Mouse (Mus musculus) stomach, embryonic 15.5 days (tissue): ENCODE measurements around the gene Atn1. TPM values are rescaled to one million over a fixed set of nuclear protein-coding genes. Genes with fewer than 3 reads are reported as not detected.

Source experiments
- ATAC-seq: fragments of 200-750 bp; cut with Nextera tagmentation; 2 replicates; pipeline ENCODE4 v1.8.0; 2017; ENCODE audit warnings: low read depth, moderate number of reproducible peaks, moderate TSS enrichment; ENCODE audit not compliant: insufficient read depth, low FRiP score
- H3K27ac ChIP-seq: fragments of 300-500 bp; sonication (generic); 2 replicates; pipeline ENCODE4 v1.5.1; 2015; ENCODE audit warnings: mild to moderate bottlenecking, inconsistent platforms
- H3K27me3 ChIP-seq: fragments of 300-500 bp; sonication (generic); replicated peaks from 2 replicates; pipeline ENCODE4 v1.6.1; 2015; ENCODE audit warnings: inconsistent platforms
- H3K36me3 ChIP-seq: fragments of 300-500 bp; sonication (generic); 2 replicates; pipeline ENCODE4 v1.6.1; 2015; ENCODE audit warnings: inconsistent platforms
- H3K4me1 ChIP-seq: fragments of 300-500 bp; sonication (generic); 2 replicates; pipeline ENCODE4 v1.6.1; 2015; ENCODE audit warnings: inconsistent platforms
- H3K4me2 ChIP-seq: fragments of 300-500 bp; sonication (generic); 2 replicates; pipeline ENCODE4 v1.6.1; 2015; ENCODE audit warnings: mild to moderate bottlenecking, inconsistent platforms
- H3K4me3 ChIP-seq: fragments of 300-500 bp; sonication (generic); replicated peaks from 2 replicates; pipeline ENCODE4 v1.5.1; 2015; ENCODE audit warnings: inconsistent platforms
- H3K9ac ChIP-seq: fragments of 300-500 bp; sonication (generic); 2 replicates; pipeline ENCODE4 v1.6.1; 2015; ENCODE audit warnings: inconsistent platforms
- H3K9me3 ChIP-seq: fragments of 300-500 bp; sonication (generic); 2 replicates; pipeline ENCODE4 v1.6.1; 2016; ENCODE audit warnings: inconsistent platforms
- WGBS: fragments of 180-500 bp; shearing (Covaris S2); methylation state at CpG from one replicate; pipeline ENCODE4 v1.1.7; 2015; 5-methylcytosine and 5-hydroxymethylcytosine counted together
- polyA plus RNA-seq: library from polyadenylated mRNA; unstranded; fragments of >200 nt; fragmentation: Nextera tagmentation; extraction: Ambion mirVana; gene quantifications from 2 replicates; pipeline ENCODE4 v1.2.1, GENCODE M21; 2015

Atn1 gene
- polyA plus RNA-seq, 1 experiment from 2014 or later = 13.9 TPM

DNA sequence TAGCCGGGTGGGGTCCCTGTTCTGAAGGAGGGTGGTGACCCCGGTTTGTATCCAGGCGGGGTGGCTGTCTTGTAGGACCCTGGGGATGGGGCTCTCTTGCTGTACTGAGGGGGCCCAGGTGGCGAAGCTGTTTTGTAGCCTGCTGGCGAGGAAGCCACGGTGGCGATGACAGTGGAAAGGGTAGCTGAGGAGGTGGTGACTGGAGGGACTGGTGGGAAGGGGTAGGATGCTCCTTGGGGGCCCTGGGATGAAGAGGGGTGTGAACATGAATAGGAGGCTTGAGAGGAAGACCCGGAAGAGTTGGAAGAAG lies 10.1 kb downstream of the Atn1 start:
- Histone ChIP-seq H3K9me3 (no peaks in the 10 kb centered on the region), H3K4me2 (peak overlapping the region; percentile 94), H3K4me1 (peaks cover 25% of the 10 kb centered on the region), H3K36me3 (peaks cover 50% of the 10 kb centered on the region), H3K27ac (peak overlapping the region; percentile 85), H3K27me3 (no peaks in the 10 kb centered on the region), H3K4me3 (peak overlapping the region; percentile 51), H3K9ac (peak overlapping the region; percentile 72)
- no peak for ATAC-seq
- whole genome bisulfite sequencing = 17% methylated on average over 8 of the region's 8 CpGs

DNA sequence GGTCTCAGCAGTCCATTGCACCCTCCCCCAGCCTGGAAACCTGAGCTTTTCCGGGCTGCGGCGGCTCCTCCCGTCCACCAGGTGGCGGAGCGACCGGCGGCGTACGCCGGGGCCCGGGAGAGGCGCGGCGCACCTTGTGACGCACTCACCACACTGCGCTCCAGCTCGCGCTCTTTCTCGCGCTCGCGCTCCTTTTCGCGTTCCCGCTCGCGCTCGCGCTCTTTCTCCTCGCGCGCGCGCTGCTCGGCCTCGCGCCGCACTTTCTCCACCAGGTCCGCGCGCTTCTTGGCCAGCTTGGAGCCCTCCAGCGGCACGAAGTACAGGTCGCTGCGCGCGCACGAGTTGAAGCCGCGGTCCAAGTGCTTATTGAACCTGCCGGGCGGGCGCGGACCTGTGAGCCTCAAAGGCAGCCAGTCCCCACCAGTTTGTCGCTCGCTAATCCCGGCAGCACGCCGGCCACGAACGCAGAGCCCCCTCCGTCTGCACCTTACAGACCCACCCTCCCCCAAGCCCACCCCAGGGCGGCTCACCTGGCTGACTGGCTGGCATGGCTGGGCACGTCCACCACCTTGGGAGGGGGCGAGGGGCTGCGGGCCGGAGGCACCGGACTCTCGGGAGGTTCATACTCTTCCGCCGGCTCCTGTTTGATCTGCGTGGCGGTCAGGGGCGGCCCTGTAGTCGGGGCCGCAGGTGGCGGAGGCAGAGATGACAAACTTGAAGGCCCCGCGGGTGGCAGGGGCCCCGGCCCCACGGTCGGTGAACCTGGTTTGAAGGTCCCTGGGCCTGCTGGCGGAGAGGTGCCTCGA lies 10.6 kb downstream of the Atn1 start:
- WGBS = under 1% methylated on average over 85 of the region's 85 CpGs
- Histone ChIP-seq H3K36me3 (peaks cover 50% of the 10 kb centered on the region), H3K9me3 (no peaks in the 10 kb centered on the region)

DNA sequence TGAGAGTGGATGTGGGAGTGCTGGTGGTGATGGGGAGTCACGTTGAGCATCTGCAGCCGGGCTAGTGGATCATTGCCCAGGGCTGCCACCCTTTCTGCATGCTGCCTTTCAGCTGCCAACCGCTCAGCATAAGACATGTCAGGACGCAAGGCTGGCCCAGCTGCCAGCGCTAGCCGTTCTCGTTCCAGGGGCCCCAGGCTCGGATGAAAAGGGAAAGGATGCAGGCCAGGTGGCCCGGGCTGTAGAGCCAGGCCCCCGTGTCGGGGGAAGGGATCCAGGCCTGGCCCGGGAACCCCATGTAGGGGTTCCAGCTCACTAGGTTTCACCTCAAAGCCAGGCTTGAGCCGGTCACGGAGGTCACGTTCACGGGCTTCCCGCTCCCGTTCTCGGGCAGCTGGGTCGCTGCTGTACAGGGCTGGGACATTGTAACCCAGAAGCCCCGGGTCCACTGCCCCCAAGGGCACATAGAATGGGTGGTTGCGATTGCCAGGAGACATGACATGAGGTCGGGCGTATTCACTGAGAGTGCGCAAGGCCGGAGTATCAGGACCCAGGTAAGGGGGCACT lies 11.5 kb downstream of the Atn1 start:
- Histone ChIP-seq H3K36me3 (peaks cover 50% of the 10 kb centered on the region), H3K27me3 (no peaks in the 10 kb centered on the region), H3K4me2 (peak overlapping the region; percentile 94), H3K4me1 (peaks cover 31% of the 10 kb centered on the region), H3K9me3 (no peaks in the 10 kb centered on the region), H3K4me3 (peak overlapping the region; percentile 51), H3K27ac (peak overlapping the region; percentile 60; the same call in 1 of the 2 replicates), H3K9ac (no peak overlapping the region)
- no peak for ATAC-seq
- WGBS = 67% methylated on average over 26 of the region's 26 CpGs

More for the DNA sequence above, 10.6 kb downstream of the Atn1 start:
- Histone ChIP-seq H3K27me3 (no peaks in the 10 kb centered on the region), H3K27ac (peak overlapping the region; percentile 85), H3K4me3 (peak overlapping the region; percentile 51), H3K4me1 (peaks cover 25% of the 10 kb centered on the region), H3K4me2 (peak overlapping the region; percentile 94), H3K9ac (peak overlapping the region; percentile 72)
- peak; percentile 81 for ATAC-seq

DNA sequence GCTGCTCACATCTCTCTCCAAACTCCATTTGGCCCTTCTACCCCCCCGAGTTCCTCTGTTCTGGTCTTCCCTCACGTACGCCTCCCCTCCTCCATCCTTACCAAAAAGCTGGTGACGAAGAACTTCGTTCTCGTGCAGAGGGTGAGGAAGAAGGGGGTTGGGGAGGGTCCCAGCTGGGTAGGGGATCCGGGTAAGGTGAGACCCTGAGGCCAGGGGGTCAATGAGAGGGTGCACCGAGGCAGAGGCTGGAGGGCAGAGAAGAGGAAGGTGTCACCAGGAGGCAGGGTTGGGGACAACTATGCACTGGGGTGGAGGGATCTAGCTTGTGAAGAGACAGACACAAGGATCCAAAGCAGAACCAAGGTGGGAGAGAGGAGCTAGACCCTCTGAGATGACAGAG lies 12.7 kb downstream of the Atn1 start:
- Histone ChIP-seq H3K4me2 (no peak overlapping the region), H3K9me3 (no peaks in the 10 kb centered on the region), H3K27me3 (no peaks in the 10 kb centered on the region), H3K27ac (no peak overlapping the region), H3K4me1 (peaks cover 39% of the 10 kb centered on the region), H3K4me3 (no peak overlapping the region), H3K36me3 (peaks cover 40% of the 10 kb centered on the region), H3K9ac (no peak overlapping the region)
- 84% methylated on average over 8 of the region's 8 CpGs for WGBS
- ATAC-seq = no peak

DNA sequence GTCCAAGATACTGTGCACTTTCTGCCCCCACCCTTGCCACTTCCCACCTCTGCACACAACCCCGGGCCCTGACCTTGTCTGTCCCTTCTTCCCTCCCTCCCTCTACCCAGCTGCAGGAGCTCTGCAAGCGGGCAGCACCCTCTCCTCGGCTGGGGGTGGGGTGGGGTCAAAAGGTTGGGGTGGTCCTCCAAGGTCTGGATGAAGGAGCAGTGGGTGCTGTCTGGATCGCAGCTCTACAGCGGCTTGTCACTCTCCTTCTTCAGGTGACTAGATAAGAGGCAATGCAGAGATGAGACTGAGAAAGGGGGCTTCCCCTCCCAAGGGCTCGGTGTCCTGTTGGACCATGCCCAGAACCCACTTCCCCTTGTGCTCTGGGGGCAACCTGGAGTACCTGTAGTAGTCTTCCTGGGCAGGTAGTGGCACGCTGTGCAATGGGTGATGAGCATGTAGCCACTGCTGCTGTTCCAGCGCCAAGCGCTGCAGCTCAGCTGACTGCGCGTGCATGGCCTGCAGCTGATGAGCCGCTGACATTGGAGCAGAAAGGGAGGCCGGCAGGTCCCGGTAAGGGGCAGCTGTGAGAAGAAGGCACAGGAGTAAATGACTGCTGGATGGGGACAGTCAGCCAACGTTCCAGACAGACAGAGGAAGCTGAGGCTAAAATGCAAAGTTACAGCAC lies 13.3 kb downstream of the Atn1 start:
- H3K4me2 ChIP-seq = no peak overlapping the region
- H3K4me3 ChIP-seq = no peak overlapping the region
- H3K27me3 ChIP-seq = no peaks in the 10 kb centered on the region
- H3K36me3 ChIP-seq = peaks cover 36% of the 10 kb centered on the region
- H3K9me3 ChIP-seq = no peaks in the 10 kb centered on the region
- WGBS = 89% methylated on average over 15 of the region's 15 CpGs
- no peak overlapping the region for H3K9ac ChIP-seq
- no peak overlapping the region for H3K27ac ChIP-seq
- no peak for ATAC-seq
- peaks cover 39% of the 10 kb centered on the region for H3K4me1 ChIP-seq

DNA sequence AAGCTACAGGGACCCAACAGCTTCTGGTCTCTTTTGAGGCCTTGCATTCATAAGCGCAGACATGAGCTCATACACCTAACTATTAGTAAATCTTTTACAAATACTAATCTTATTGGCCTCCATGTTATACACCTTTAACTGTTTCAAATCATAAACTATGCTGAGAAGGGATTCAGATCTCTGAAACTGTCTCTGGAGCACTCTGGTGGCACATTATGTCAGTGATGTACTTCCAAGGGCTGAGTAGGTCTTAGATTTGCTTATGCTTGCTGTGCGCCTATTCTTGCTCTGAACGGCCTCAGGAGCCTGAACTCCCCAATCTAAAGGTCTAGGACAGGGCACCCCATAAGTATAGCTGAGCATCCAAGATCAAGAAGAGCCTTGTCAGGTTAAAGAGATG lies 14.5 kb downstream of the Atn1 start:
- Histone ChIP-seq H3K4me1 (peaks cover 35% of the 10 kb centered on the region), H3K27ac (peak overlapping the region; percentile 99), H3K9ac (no peak overlapping the region; the same call in 1 of the 2 replicates), H3K36me3 (peaks cover 25% of the 10 kb centered on the region), H3K27me3 (no peaks in the 10 kb centered on the region), H3K4me2 (peak overlapping the region; percentile 78), H3K4me3 (peak overlapping the region; percentile 60; the same call in 1 of the 2 replicates), H3K9me3 (no peaks in the 10 kb centered on the region)
- 78% methylated on average over 3 of the region's 3 CpGs for WGBS
- ATAC-seq = no peak

DNA sequence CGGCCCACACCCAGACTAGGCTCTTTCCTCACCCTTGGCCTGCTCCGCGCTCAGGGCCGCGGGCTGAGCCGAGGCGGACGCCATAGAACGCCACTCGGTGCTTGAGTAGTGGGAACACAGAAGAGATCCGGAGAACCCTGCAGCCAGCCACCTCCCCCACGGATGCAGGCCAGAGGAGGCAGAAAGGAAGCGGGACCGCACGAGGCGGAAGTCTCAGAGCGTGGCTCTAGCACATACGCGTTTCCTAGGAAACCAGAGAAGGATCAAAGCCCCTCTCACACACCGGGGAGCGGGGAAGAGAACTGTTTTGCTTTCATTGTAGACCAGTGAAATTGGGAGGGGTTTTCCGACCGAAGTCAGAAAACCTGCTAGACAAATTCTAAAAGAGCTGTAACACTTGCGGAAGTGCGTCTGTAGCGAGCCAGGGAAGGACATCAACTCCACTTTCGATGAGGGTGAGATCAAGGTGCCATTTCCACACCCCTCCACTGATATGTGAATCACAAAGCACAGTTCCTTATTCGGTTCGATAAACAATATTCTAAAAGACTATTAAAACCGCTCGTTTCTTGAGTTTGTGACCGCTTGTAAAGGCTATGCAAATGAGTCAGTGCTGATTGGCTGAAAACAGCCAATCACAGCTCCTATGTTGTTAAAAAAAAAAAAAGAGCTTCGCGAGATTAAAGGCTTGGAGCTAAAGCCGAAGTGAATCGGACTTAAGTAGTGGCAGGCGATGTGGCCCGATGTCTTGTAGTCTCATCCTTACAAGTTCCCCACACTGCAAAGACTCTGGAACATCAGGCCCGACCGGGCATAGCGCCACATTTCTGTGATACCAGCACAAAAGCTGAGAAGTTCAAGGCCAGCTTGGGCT lies 15.2 kb downstream of the Atn1 start, which contains the start of gene Grcc10:
Gene Grcc10, minus strand, starts transcription at position 487 of the 874 bp plus-strand sequence.
- WGBS = under 1% methylated on average over 41 of the region's 41 CpGs
- peaks cover 28% of the 10 kb centered on the region for H3K4me1 ChIP-seq
- peak within 1 kb of the TSS; percentile 77 for H3K9ac ChIP-seq

DNA sequence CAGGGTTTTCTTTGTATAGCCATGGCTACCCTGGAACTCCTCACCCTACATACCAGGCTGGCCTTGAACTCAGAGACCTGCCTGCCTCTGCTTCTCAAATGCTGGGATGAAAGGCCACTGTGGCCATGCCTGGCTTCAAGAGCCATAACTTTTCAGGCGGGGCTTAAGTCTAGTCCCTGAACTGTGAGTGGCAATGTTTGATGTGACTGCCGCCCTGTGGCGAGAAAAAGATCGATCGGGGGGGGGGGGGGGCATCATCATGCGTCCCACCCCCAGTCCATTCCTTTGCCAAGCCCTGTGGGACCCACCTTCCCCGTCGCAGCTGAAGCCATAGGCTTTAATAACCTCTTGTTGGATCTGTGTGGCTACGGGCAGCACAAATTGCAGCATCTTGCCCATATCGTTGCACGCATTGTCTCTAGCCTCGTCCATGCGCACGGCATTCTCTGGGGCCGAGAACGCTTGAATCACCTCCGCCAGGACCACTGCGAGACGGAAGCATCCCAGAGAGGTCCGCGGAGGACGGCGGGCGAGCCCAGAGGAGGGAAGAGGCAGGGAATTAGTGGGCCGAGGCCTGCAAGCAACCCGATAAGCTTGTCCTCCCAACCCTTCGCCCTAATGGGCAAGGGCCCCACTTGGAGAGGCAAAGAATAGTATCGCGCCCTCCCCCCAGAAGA lies 16.0 kb downstream of the Atn1 start:
- Histone ChIP-seq H3K36me3 (peaks cover 24% of the 10 kb centered on the region), H3K9ac (peak overlapping the region; percentile 77), H3K4me2 (peak overlapping the region; percentile 78), H3K4me1 (peaks cover 23% of the 10 kb centered on the region), H3K9me3 (no peaks in the 10 kb centered on the region), H3K27ac (peak overlapping the region; percentile 99), H3K27me3 (no peaks in the 10 kb centered on the region), H3K4me3 (peak overlapping the region; percentile 60)
- under 1% methylated on average over 29 of the region's 29 CpGs for WGBS
- peak; percentile 6 for ATAC-seq

More for the DNA sequence above, 15.2 kb downstream of the Atn1 start, which contains the start of gene Grcc10:
- Histone ChIP-seq H3K9me3 (no peaks in the 10 kb centered on the region), H3K4me2 (peak within 1 kb of the TSS; percentile 78), H3K27me3 (no peaks in the 10 kb centered on the region), H3K36me3 (peaks cover 24% of the 10 kb centered on the region), H3K27ac (peak within 1 kb of the TSS; percentile 99), H3K4me3 (peak within 1 kb of the TSS; percentile 60)
- ATAC-seq = peak; percentile 74

DNA sequence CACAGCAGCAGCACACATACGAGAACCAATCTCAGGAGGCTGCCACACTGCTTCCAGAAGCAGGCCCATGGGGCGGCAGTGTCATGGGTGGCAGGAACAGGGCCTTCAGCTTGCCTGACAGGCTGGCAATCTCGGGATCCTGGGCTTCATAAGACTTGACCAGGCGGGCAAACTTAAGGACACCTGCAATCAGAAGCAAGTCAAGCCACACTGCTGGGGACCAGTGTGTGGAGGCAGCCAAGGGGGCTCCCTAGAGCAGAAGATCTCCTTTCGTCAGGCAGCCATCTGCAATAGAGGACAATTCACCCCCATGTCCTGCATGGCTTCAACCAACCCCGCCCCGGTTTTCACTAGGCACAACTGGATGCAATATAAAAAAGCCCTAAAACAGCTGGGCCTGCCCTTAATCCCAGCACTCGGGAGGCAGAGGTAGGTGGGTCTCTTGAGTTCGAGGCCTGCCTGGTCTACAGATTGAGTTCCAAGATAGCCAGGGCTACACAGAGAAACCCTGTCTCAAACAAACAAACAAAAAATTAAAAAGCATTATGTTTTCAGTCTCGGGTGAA lies 17.0 kb downstream of the Atn1 start:
- ATAC-seq = no peak
- Histone ChIP-seq H3K27me3 (no peaks in the 10 kb centered on the region), H3K4me3 (no peak overlapping the region), H3K27ac (peak overlapping the region; percentile 99; the same call in 1 of the 2 replicates), H3K4me2 (peak overlapping the region; percentile 41; the same call in 1 of the 2 replicates), H3K9ac (no peak overlapping the region), H3K36me3 (peaks cover 15% of the 10 kb centered on the region), H3K9me3 (no peaks in the 10 kb centered on the region), H3K4me1 (peaks cover 17% of the 10 kb centered on the region)
- WGBS = 78% methylated on average over 10 of the region's 10 CpGs

DNA sequence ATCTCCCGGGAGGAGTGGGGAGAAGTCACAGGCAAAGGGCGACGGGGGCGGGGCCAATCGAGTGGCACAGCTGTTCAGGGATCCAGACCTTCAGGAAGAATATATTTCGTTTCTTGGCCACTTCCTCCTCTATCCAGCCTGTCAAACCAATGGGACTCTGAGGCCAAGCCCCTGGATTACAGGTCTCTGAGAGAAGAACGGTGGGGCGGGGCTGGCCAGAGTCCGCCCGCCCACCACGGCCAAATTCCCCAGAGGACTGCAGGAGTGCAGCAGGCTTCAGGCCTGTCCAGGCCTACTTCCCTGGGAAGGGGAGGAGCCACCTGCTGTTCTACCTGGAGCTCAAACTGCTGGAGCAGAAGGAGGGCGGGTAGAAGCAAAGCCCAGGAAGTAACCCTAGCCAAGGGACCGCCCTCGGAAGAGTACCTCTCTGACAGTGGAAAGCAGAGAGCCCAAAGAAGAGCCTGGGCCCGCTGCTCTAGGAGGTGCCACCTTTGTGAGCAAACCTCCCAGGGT lies 17.8 kb downstream of the Atn1 start, which contains the start of gene Ptpn6:
Gene Ptpn6, minus strand, starts transcription at position 204 of the 513 bp plus-strand sequence.
- peak; percentile 82 for ATAC-seq
- Histone ChIP-seq H3K9me3 (no peaks in the 10 kb centered on the region), H3K4me1 (peaks cover 17% of the 10 kb centered on the region), H3K4me3 (peak within 1 kb of the TSS; percentile 23), H3K36me3 (peaks cover 9% of the 10 kb centered on the region), H3K27ac (peak within 1 kb of the TSS; percentile 99), H3K9ac (no peak within 1 kb of the TSS), H3K4me2 (peak within 1 kb of the TSS; percentile 41), H3K27me3 (no peaks in the 10 kb centered on the region)
- 23% methylated on average over 15 of the region's 15 CpGs for WGBS
